Mouse (Mus musculus) kidney, postnatal 10 days (tissue): ENCODE data around the gene Gtpbp8.

Source experiments
- DNase-seq: peaks from one replicate; pipeline ENCODE4 v3.0.0; 2021; ENCODE audit warnings: mixed read lengths

The Gtpbp8 gene

DNA sequence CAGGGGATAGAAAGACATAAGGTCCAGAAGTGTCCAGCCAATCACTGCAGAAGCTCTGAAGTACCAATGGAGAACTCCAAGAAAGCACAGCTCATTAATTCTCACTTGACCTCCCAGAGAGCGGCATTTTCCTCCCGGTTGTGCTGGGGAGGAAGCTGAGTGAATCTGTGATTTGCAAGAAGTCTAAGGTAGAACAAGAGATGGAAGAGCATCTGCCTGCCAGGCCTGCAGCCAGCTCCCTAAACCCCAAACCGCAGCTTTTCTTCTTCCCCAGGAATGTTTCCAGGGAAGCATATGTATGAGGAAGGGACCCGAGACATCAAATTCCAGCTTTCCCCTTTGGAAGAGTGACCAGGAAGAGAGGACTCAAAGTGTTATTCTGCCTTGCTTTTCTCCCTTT, 57.7 kb downstream of the Gtpbp8 start:
- no peak for DNase-seq

DNA sequence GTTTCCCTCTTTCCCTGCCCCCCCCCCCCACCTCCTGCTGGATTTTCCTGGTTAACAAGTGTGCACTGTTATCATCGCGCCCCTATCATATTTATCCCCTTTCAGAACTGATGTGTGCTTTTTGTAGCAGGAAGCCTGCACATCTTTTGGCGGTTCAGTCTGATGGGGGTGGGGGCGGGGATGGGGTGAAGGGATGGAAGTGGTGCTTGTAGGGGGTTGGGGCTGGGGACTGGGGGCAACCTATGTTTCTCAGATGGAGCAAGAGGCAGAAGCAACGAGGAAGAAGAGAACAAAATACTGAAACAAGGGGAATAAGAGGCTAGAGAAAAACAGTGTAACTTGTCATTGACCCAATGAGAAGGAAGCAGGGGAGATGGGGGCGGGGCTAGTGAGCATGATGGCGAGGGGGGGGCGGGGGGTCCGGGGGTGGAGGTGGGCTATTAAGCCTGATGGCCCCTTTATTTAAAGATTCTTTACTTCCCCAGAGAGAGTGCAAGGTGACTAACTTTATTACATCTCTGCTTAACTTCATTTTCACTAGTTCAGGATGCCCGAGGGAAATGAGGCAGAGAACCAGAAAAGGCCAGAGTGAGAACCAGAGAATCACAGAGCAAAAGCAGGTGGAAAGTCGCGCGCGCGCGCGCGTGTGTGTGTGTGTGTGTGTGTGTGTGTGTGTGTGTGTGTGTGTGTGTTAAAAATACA, 58.3 kb downstream of the Gtpbp8 start:
- no peak for DNase-seq

DNA sequence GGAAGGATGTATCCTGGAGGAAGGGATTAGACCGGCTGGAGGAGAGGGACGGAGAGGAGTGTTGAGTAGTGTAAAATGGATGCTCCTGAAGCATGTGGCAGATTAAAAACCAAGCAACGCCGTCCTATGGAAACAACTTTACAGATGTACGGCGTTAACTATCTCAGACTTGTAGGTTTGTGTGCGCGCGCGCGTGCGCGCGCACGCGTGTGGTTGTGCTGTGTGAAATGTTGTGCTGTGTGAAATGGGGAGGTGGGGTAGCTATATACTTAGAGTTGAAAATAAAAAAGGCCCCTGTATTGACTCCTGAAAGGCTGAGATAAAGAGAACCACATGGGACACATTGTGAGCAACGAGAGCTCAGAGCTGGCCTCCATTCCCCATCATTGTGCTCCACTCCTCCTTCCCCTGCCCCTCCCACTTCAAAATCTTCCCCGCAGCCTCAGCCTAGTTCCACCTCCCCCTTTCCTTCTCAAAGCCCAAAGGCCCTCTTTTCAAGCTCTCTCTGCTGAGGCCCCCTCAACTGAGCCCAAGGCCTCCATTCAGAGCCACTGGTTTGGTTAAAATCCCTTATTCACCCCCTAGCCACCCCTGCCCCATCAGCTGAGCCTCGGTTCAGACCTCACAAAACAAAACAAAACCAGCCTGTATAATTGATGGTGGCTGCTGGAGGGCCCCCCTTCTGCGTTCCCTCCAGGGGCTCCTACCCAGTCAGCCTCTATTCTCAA, 59.0 kb downstream of the Gtpbp8 start:
- no peak for DNase-seq
